Mouse (Mus musculus) liver, embryonic 11.5 days (tissue): Measurements from ENCODE around the gene Clip2. TPM values are rescaled to one million over a fixed set of nuclear protein-coding genes. Genes with fewer than 3 reads are reported as not detected.
A peak's percentile ranks its signal among the peaks of the same experiment; 100 is the strongest.
"Not testable (repeated sequence)": the region's sequence is repeated elsewhere in the genome, so short reads cannot be mapped to it uniquely, and the experiment has no call there.

Source experiments
- ATAC-seq: fragments of 200-750 bp; cut with Nextera tagmentation; replicated peaks from 2 replicates; pipeline ENCODE4 v1.8.0; 2017; ENCODE audit warnings: moderate number of reproducible peaks, mild to moderate bottlenecking, moderate TSS enrichment, moderate library complexity; ENCODE audit not compliant: low FRiP score
- DNase-seq: peaks from one replicate; pipeline ENCODE4 v3.0.0-alpha.2; 2017; ENCODE audit warnings: low spot score
- H3K27ac ChIP-seq: fragments of 300-500 bp; sonication (generic); 2 replicates; pipeline ENCODE4 v1.5.1; 2014; ENCODE audit warnings: mild to moderate bottlenecking, low read depth, low read length, control low read depth
- H3K27me3 ChIP-seq: fragments of 300-500 bp; sonication (generic); replicated peaks from 2 replicates; pipeline ENCODE4 v1.6.1; 2014; ENCODE audit warnings: low read length, mixed read lengths; ENCODE audit not compliant: control insufficient read depth, insufficient read depth
- H3K36me3 ChIP-seq: fragments of 300-500 bp; sonication (generic); 2 replicates; pipeline ENCODE4 v1.6.1; 2014; ENCODE audit warnings: mild to moderate bottlenecking, low read length, moderate library complexity, mixed read lengths; ENCODE audit not compliant: control insufficient read depth, insufficient read depth
- H3K4me1 ChIP-seq: fragments of 300-500 bp; sonication (generic); replicated peaks from 2 replicates; pipeline ENCODE4 v1.6.1; 2014; ENCODE audit warnings: low read length, mixed read lengths; ENCODE audit not compliant: control insufficient read depth, insufficient read depth
- H3K4me2 ChIP-seq: fragments of 300-500 bp; sonication (generic); 2 replicates; pipeline ENCODE4 v1.6.1; 2014; ENCODE audit warnings: mild to moderate bottlenecking, control low read depth, moderate library complexity
- H3K4me3 ChIP-seq: fragments of 300-500 bp; sonication (generic); 2 replicates; pipeline ENCODE4 v1.5.1; 2014; ENCODE audit warnings: low read depth, low read length, control low read depth
- H3K9ac ChIP-seq: fragments of 300-500 bp; sonication (generic); 2 replicates; pipeline ENCODE4 v1.6.1; 2014; ENCODE audit warnings: low read depth, low read length, control low read depth
- H3K9me3 ChIP-seq: fragments of 300-500 bp; sonication (generic); 2 replicates; pipeline ENCODE4 v1.6.1; 2016; ENCODE audit warnings: low read length, inconsistent platforms, mixed read lengths; ENCODE audit not compliant: control insufficient read depth
- WGBS: fragments of 180-500 bp; shearing (Covaris S2); extraction: QIAGEN DNeasy Blood & Tissue Kit; methylation state at CpG from one replicate; pipeline ENCODE4 v1.1.7; 2014; 5-methylcytosine and 5-hydroxymethylcytosine counted together
- polyA plus RNA-seq: library from polyadenylated mRNA; unstranded; fragments of >200 nt; fragmentation: Nextera tagmentation; extraction: Ambion mirVana; gene quantifications from 2 replicates; pipeline ENCODE4 v1.2.1, GENCODE M21; 2014

The Clip2 gene
- polyA plus RNA-seq, 1 experiment from 2014 or later: 1.7 TPM

- H3K9ac ChIP-seq: no peak overlapping the region
- 0 out of 2 replicates have a peak, but pooled peaks have one; percentile 44 for ATAC-seq
- H3K4me3 ChIP-seq: no peak overlapping the region
- no peaks in the 10 kb centered on the region for H3K9me3 ChIP-seq
- H3K36me3 ChIP-seq: no peaks in the 10 kb centered on the region
- H3K4me2 ChIP-seq: no peak overlapping the region
- DNase-seq: peak; percentile 59
- no peak overlapping the region for H3K27ac ChIP-seq
- WGBS: 55% methylated on average over 13 of the region's 13 CpGs
- H3K4me1 ChIP-seq: peaks cover 3% of the 10 kb centered on the region; the same call in 1 of the 2 replicates
- H3K27me3 ChIP-seq: no peaks in the 10 kb centered on the region
These were observed 66.2 kb downstream of the Clip2 start for GRCm38 (mm10) chr5:134485900-134486665.

DNA sequence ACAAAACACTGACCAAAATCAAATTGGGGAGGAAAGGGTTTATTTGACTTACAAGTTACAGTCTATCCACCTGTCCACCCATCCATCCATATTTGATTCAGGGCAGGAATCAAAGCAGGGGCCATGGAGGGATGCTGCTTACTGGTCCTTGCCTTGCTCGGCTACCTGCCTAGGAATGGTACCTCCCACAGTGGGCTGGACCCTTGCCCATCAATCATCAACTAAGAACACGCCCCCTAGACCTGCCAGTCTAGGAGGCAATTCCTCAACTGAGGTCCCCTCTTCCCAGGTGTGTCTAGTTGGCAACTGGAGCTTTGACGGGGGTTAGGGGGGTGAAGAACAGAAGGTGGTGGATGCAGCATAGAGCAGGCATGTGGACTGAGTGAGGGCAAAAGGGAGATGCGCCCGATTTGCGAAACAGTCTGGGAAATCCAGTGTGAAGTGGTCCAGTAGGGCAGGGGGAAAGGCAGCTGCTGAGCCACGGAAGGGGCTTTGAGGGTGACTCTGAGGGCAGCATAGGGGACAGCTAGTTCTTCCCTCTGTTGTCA is 67.0 kb downstream of the Clip2 start:
- H3K4me2 ChIP-seq: no peak overlapping the region
- DNase-seq (no peak), ATAC-seq (no peak)
- H3K36me3 ChIP-seq: no peaks in the 10 kb centered on the region
- 73% methylated on average over 7 of the region's 7 CpGs for WGBS
- no peak overlapping the region for H3K4me3 ChIP-seq
- no peaks in the 10 kb centered on the region for H3K9me3 ChIP-seq
- no peak overlapping the region for H3K27ac ChIP-seq
- H3K9ac ChIP-seq: no peak overlapping the region
- peaks cover 3% of the 10 kb centered on the region; the same call in 1 of the 2 replicates for H3K4me1 ChIP-seq
- no peaks in the 10 kb centered on the region for H3K27me3 ChIP-seq

GRCm38 (mm10) chr5:134483291-134483690 is 68.9 kb downstream of the Clip2 start:
- H3K27me3 ChIP-seq: no peaks in the 10 kb centered on the region
- no peak overlapping the region for H3K9ac ChIP-seq
- DNase-seq: no peak
- WGBS: 79% methylated on average over 1 of the region's 1 CpGs
- no peak for ATAC-seq
- H3K4me3 ChIP-seq: no peak overlapping the region
- H3K4me1 ChIP-seq: no peaks in the 10 kb centered on the region
- no peaks in the 10 kb centered on the region for H3K9me3 ChIP-seq
- H3K4me2 ChIP-seq: no peak overlapping the region
- H3K36me3 ChIP-seq: no peaks in the 10 kb centered on the region
- no peak overlapping the region for H3K27ac ChIP-seq

- Histone ChIP-seq H3K36me3 (no peaks in the 10 kb centered on the region), H3K27me3 (no peaks in the 10 kb centered on the region), H3K4me3 (no peak overlapping the region)
These were observed 69.9 kb downstream of the Clip2 start for GRCm38 (mm10) chr5:134482331-134482730.

GRCm38 (mm10) chr5:134478886-134479285 is 73.3 kb downstream of the Clip2 start:
- not testable (repeated sequence) for DNase-seq, H3K9me3 ChIP-seq, H3K36me3 ChIP-seq, H3K27me3 ChIP-seq, H3K4me3 ChIP-seq, ATAC-seq, H3K4me2 ChIP-seq, H3K9ac ChIP-seq, H3K4me1 ChIP-seq, H3K27ac ChIP-seq

More at GRCm38 (mm10) chr5:134482331-134482730, 69.9 kb downstream of the Clip2 start:
- Histone ChIP-seq H3K4me1 (no peaks in the 10 kb centered on the region), H3K4me2 (no peak overlapping the region), H3K9me3 (no peaks in the 10 kb centered on the region), H3K9ac (no peak overlapping the region), H3K27ac (no peak overlapping the region)
- 61% methylated on average over 11 of the region's 11 CpGs for WGBS
- ATAC-seq (no peak), DNase-seq (no peak)

GRCm38 (mm10) chr5:134475686-134476085 is 76.5 kb downstream of the Clip2 start:
- ATAC-seq, DNase-seq, H3K4me2 ChIP-seq, H3K36me3 ChIP-seq, H3K27ac ChIP-seq, H3K4me3 ChIP-seq, H3K9me3 ChIP-seq, H3K9ac ChIP-seq, H3K27me3 ChIP-seq, H3K4me1 ChIP-seq: not testable (repeated sequence)
- WGBS: 85% methylated on average over 7 of the region's 7 CpGs

DNA sequence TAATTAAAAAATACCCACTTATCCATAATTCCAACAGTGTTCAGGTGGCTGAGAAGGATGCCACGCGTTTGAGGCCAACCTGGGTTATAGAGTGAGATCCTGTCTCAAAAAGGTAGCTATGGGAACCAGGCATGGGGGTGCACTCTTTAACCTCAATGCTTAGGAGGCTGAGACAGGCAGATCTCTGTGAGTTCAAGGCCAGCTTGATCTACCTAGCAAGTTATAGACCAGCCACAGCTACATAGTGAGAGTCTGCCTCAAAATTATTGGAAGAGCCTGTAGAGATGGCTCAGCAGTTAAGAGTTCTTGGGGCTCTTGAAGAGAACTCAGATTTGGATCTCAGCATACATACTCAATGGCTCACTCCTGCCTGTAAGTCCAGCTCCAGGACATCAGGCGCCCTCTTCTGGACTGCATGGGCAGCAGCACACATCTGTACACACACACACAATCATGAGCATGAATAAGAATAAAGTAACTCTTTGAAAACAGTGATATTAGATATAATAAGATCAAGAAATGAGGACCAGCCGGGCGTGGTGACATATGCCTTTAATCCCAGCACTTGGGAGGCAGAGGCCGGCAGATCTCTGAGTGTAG is 77.1 kb downstream of the Clip2 start:
- H3K9me3 ChIP-seq: peaks cover 2% of the 10 kb centered on the region; the same call in 1 of the 2 replicates
- H3K9ac ChIP-seq: no peak overlapping the region
- H3K27ac ChIP-seq: no peak overlapping the region
- H3K4me2 ChIP-seq: no peak overlapping the region
- DNase-seq (no peak), ATAC-seq (no peak)
- H3K4me3 ChIP-seq: no peak overlapping the region
- no peaks in the 10 kb centered on the region for H3K4me1 ChIP-seq
- 84% methylated on average over 6 of the region's 6 CpGs for WGBS
- no peaks in the 10 kb centered on the region for H3K27me3 ChIP-seq
- no peaks in the 10 kb centered on the region for H3K36me3 ChIP-seq

DNA sequence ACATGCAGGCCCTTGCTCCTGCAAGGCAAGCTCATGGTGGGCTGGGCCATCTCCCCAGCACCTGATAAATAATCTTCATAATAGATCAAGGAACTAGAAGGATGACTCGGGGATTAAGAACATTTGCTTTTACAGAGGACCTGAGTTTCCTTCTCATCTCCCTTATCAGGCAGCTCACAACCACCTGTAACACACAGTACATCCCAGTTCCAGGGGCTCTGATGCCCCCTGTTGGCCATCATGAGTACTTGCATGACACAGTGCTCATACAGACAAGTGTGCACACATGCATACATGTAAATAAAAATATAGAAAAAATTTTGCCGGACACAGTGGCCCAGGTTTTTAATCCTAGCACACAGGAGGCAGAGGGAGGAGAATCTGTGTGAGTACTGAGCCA is 78.3 kb downstream of the Clip2 start:
- Histone ChIP-seq H3K4me1 (peaks cover 11% of the 10 kb centered on the region), H3K4me3 (no peak overlapping the region), H3K9me3 (peaks cover 2% of the 10 kb centered on the region; the same call in 1 of the 2 replicates), H3K4me2 (no peak overlapping the region), H3K27ac (no peak overlapping the region), H3K27me3 (no peaks in the 10 kb centered on the region), H3K9ac (no peak overlapping the region), H3K36me3 (no peaks in the 10 kb centered on the region)
- WGBS: 58% methylated on average over 2 of the region's 2 CpGs
- ATAC-seq (peak; percentile 65), DNase-seq (no peak)
